ENCODE assay signal across 10 mouse cellular contexts in genomic region chr14:105313877-105314276, GRCm38 (mm10). TPM values are rescaled to one million over a fixed set of nuclear protein-coding genes. Genes with fewer than 3 reads are reported as not detected.
DNase-seq lines count a peak whose midpoint lies in the region; ATAC-seq lines count a peak whose summit lies in the region.
"Had no signal": no experiment of that assay in that cellular context is flagged by ENCODE, and none has a peak within 500 bp of the region (broad histone marks: within the 10 kb centered on the region; RNA-seq: fewer than 3 reads in every experiment).

No protein-coding gene starts in this region.

- H3K9ac ChIP-seq in forebrain, embryonic 11.5 days (ENCODE audit: low read length), result no peak overlapping the region
- H3K9ac ChIP-seq in forebrain, embryonic 15.5 days (replicated peaks), result no peak overlapping the region
- 0 out of 2 replicates have a peak overlapping the region, but pooled peaks have one; percentile 28 for H3K9ac ChIP-seq in heart, embryonic 11.5 days (ENCODE audit: low read depth, low read length)

- H3K4me3 ChIP-seq in forebrain, embryonic 11.5 days (ENCODE audit: low read depth, low read length), result no peak overlapping the region
- no peak overlapping the region for H3K4me3 ChIP-seq in forebrain, embryonic 15.5 days
- H3K4me3 ChIP-seq in heart, embryonic 11.5 days (ENCODE audit: low read depth, low read length), result 0 out of 2 replicates have a peak overlapping the region, but pooled peaks have one; percentile 2

- no peaks in the 10 kb centered on the region for H3K27me3 ChIP-seq in forebrain, embryonic 11.5 days (ENCODE audit: control insufficient read depth, insufficient read depth, low read length)
- H3K27me3 ChIP-seq in forebrain, embryonic 15.5 days, result no peaks in the 10 kb centered on the region
- no peaks in the 10 kb centered on the region for H3K27me3 ChIP-seq in heart, embryonic 11.5 days (ENCODE audit: control insufficient read depth, insufficient read depth, low read length)

- 0 out of 2 replicates have a peak, but pooled peaks have one; percentile 51 for ATAC-seq in forebrain, embryonic 11.5 days (replicated peaks; ENCODE audit: low FRiP score)
- no peak; the same call in 1 of the 2 replicates for ATAC-seq in forebrain, embryonic 15.5 days (replicated peaks)
- no peak for ATAC-seq in heart, embryonic 11.5 days (replicated peaks; ENCODE audit: insufficient number of reproducible peaks, low FRiP score, low TSS enrichment)
- no peak for ATAC-seq in erythroblast, adult 5-6 weeks (replicated peaks; ENCODE audit: low FRiP score, poor library complexity, severe bottlenecking)

- no peaks in the 10 kb centered on the region for H3K9me3 ChIP-seq in forebrain, embryonic 11.5 days (ENCODE audit: control insufficient read depth, low read length)
- H3K9me3 ChIP-seq in forebrain, embryonic 15.5 days, result no peaks in the 10 kb centered on the region
- no peaks in the 10 kb centered on the region for H3K9me3 ChIP-seq in heart, embryonic 11.5 days (replicated peaks; ENCODE audit: control insufficient read depth, low read length)
- H3K9me3 ChIP-seq: G1E had no signal

- H3K4me2 ChIP-seq in forebrain, embryonic 11.5 days (ENCODE audit: low read depth, low read length, severe bottlenecking), result no peak overlapping the region
- H3K4me2 ChIP-seq in forebrain, embryonic 15.5 days (replicated peaks), result no peak overlapping the region
- peak overlapping the region; percentile 51 for H3K4me2 ChIP-seq in heart, embryonic 11.5 days

- no peaks in the 10 kb centered on the region; the same call in 1 of the 2 replicates for H3K36me3 ChIP-seq in forebrain, embryonic 11.5 days (ENCODE audit: control insufficient read depth, insufficient read depth, low read length)
- no peaks in the 10 kb centered on the region; the same call in 1 of the 2 replicates for H3K36me3 ChIP-seq in forebrain, embryonic 15.5 days
- no peaks in the 10 kb centered on the region for H3K36me3 ChIP-seq in heart, embryonic 11.5 days (ENCODE audit: control insufficient read depth, insufficient read depth, low read length)

- WGBS in forebrain, embryonic 11.5 days, result 50% methylated on average over 5 of the region's 5 CpGs
- 46% methylated on average over 5 of the region's 5 CpGs for WGBS in forebrain, embryonic 15.5 days
- WGBS in heart, embryonic 11.5 days (ENCODE audit: insufficient replicate concordance), result 34% methylated on average over 5 of the region's 5 CpGs

- H3K4me1 ChIP-seq in forebrain, embryonic 11.5 days (replicated peaks; ENCODE audit: control insufficient read depth, insufficient read depth, low read length), result no peaks in the 10 kb centered on the region
- no peaks in the 10 kb centered on the region for H3K4me1 ChIP-seq in forebrain, embryonic 15.5 days
- H3K4me1 ChIP-seq in heart, embryonic 11.5 days (ENCODE audit: control insufficient read depth, insufficient read depth, low read length), result peaks cover 7% of the 10 kb centered on the region

- no peak overlapping the region for H3K27ac ChIP-seq in forebrain, embryonic 11.5 days (ENCODE audit: low read depth, low read length)
- no peak overlapping the region for H3K27ac ChIP-seq in forebrain, embryonic 15.5 days (replicated peaks)
- no peak overlapping the region for H3K27ac ChIP-seq in heart, embryonic 11.5 days (ENCODE audit: low read depth, low read length)
- H3K27ac ChIP-seq: macrophage had no signal

- no peak for DNase-seq in forebrain, embryonic 11.5 days (ENCODE audit: low spot score)
- DNase-seq in right cerebral cortex, adult 18-20 months, result peak; percentile 35
- no peak for DNase-seq in right cerebral cortex, postnatal 4 days
- peak; percentile 5 to 24 for DNase-seq in lung, adult 18-20 months
- DNase-seq in adrenal gland, adult 18-20 months (ENCODE audit: low spot score in 2 of 2), result no peak

RNA-seq across cellular contexts. Expression of gene Ndfip2, which starts 55.5 kb away (rescaled TPM):
- polyA plus RNA-seq in forebrain, embryonic 11.5 days (2014; fragmentation: Nextera tagmentation; extraction: Ambion mirVana), result 57.1 and 57.2 TPM in 2 replicates
- polyA plus RNA-seq in forebrain, embryonic 15.5 days (2015; fragmentation: Nextera tagmentation; extraction: Ambion mirVana), result 76.0 and 83.9 TPM in 2 replicates
- 57.8 and 64.7 TPM in 2 replicates for polyA plus RNA-seq in heart, embryonic 11.5 days (2014; fragmentation: Nextera tagmentation; extraction: Ambion mirVana)
- total RNA-seq in adrenal gland, adult 18-20 months (2021), result 10 to 100 TPM; 34.7 to 40.3 TPM
- 3.8 and 4.0 TPM in 2 replicates for total RNA-seq in erythroblast, adult 5-6 weeks (2015; ENCODE audit: low replicate concordance)
- 1.5 and 5.4 TPM in 2 replicates for total RNA-seq in erythroblast, adult 5-6 weeks (2017; ENCODE audit: low replicate concordance)

Comparison
In these comparisons a context has a peak if more than half of its experiments do, and no peak if none do; other contexts are left out.
1. DNase-seq: peak in right cerebral cortex, adult 18-20 months (single experiment) and lung, adult 18-20 months (2 of 2); none in forebrain, embryonic 11.5 days (single experiment), right cerebral cortex, postnatal 4 days (single experiment) and adrenal gland, adult 18-20 months (0 of 2).